Mouse (Mus musculus) heart, embryonic 14.5 days (tissue): ENCODE measurements around the gene Scn7a. TPM values are rescaled to one million over a fixed set of nuclear protein-coding genes. Genes with fewer than 3 reads are reported as not detected.

ENCODE experiments used
- ATAC-seq: fragments of 200-750 bp; cut with Nextera tagmentation; 2 replicates; pipeline ENCODE4 v1.8.0; 2017; ENCODE audit warnings: low read depth, moderate TSS enrichment; ENCODE audit not compliant: insufficient number of reproducible peaks, insufficient read depth, low FRiP score
- H3K27ac ChIP-seq, 2 experiments: fragments of 200-500 bp in 1 of 2; fragments of 300-500 bp in 1 of 2; sonication (generic) in 1 of 2; replicated peaks in 1 of 2; 2 replicates each; pipeline ENCODE4 v1.5.1; 2012 to 2014; ENCODE audit warnings: low read depth in 2 of 2, low read length in 2 of 2, control low read depth in 1 of 2, mild to moderate bottlenecking in 1 of 2, mixed read lengths in 1 of 2; ENCODE audit not compliant: control insufficient read depth in 1 of 2, insufficient read depth in 1 of 2
- H3K27me3 ChIP-seq: fragments of 300-500 bp; sonication (generic); 2 replicates; pipeline ENCODE4 v1.6.1; 2014; ENCODE audit warnings: mild to moderate bottlenecking, low read length, control low read depth; ENCODE audit not compliant: control insufficient read depth, insufficient read depth
- H3K36me3 ChIP-seq: fragments of 300-500 bp; sonication (generic); 2 replicates; pipeline ENCODE4 v1.6.1; 2014; ENCODE audit warnings: mild to moderate bottlenecking, control low read depth, low read length, mixed read lengths; ENCODE audit not compliant: control insufficient read depth, insufficient read depth
- H3K4me1 ChIP-seq, 2 experiments: fragments of 200-500 bp in 1 of 2; fragments of 300-500 bp in 1 of 2; sonication (generic) in 1 of 2; 2 replicates each; pipeline ENCODE4 v1.6.1; 2012 to 2014; ENCODE audit warnings: low read length in 2 of 2, control low read depth in 1 of 2, mixed read lengths in 1 of 2; ENCODE audit not compliant: control insufficient read depth in 2 of 2, insufficient read depth in 2 of 2
- H3K4me2 ChIP-seq: fragments of 300-500 bp; sonication (generic); 2 replicates; pipeline ENCODE4 v1.6.1; 2014; ENCODE audit warnings: mild to moderate bottlenecking, low read length
- H3K4me3 ChIP-seq, 2 experiments: fragments of 200-500 bp in 1 of 2; fragments of 300-500 bp in 1 of 2; sonication (generic) in 1 of 2; 2 replicates each; pipeline ENCODE4 v1.5.1; 2012 to 2014; ENCODE audit warnings: low read length in 2 of 2, mild to moderate bottlenecking in 2 of 2, control low read depth in 1 of 2, low read depth in 1 of 2, moderate library complexity in 1 of 2; ENCODE audit not compliant: control insufficient read depth in 1 of 2, insufficient read depth in 1 of 2
- H3K9ac ChIP-seq: fragments of 300-500 bp; sonication (generic); 2 replicates; pipeline ENCODE4 v1.6.1; 2014; ENCODE audit warnings: mild to moderate bottlenecking, low read length
- H3K9me3 ChIP-seq: fragments of 300-500 bp; sonication (generic); 2 replicates; pipeline ENCODE4 v1.6.1; 2016; ENCODE audit warnings: low read length, control low read depth; ENCODE audit not compliant: control insufficient read depth
- WGBS: fragments of 180-500 bp; shearing (Covaris S2); extraction: QIAGEN DNeasy Blood & Tissue Kit; methylation state at CpG from one replicate; pipeline ENCODE4 v1.1.7; 2014; 5-methylcytosine and 5-hydroxymethylcytosine counted together
- polyA plus RNA-seq: library from polyadenylated mRNA; unstranded; fragments of >200 nt; fragmentation: Nextera tagmentation; extraction: Ambion mirVana; gene quantifications from 2 replicates; pipeline ENCODE4 v1.2.1, GENCODE M21; 2014

Gene Scn7a
- polyA plus RNA-seq, 1 experiment from 2014 or later: 2.0 TPM

DNA sequence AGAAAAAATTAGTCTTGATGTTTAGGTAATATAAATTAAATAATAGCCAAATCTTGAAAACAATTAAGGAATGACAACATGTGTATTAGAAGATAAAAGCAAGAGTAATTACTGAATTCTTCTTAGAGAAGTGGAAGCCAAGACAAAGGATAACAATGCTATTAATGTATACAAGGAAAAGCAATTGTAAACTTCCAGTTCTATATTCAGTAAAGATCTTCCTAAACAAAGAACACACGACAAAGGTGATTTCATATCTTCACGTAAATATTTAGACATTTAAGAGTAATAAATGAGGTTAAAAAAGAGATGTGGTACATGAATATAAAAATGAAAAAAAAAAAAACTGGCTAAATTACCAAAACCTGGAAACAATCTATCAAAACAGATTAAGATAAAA, 16.7 kb downstream of the Scn7a start:
- no peaks in the 10 kb centered on the region for H3K9me3 ChIP-seq
- ATAC-seq: no peak
- H3K27me3 ChIP-seq: no peaks in the 10 kb centered on the region
- 85% methylated on average over 2 of the region's 2 CpGs for WGBS
- H3K9ac ChIP-seq: no peak overlapping the region
- no peak overlapping the region for H3K4me3 ChIP-seq
- no peaks in the 10 kb centered on the region for H3K36me3 ChIP-seq
- 0 out of 4 replicates have a peak, but pooled peaks cover 0 to 3% of the 10 kb centered on the region in 2 experiments for H3K4me1 ChIP-seq
- H3K4me2 ChIP-seq: no peak overlapping the region
- no peak overlapping the region for H3K27ac ChIP-seq

DNA sequence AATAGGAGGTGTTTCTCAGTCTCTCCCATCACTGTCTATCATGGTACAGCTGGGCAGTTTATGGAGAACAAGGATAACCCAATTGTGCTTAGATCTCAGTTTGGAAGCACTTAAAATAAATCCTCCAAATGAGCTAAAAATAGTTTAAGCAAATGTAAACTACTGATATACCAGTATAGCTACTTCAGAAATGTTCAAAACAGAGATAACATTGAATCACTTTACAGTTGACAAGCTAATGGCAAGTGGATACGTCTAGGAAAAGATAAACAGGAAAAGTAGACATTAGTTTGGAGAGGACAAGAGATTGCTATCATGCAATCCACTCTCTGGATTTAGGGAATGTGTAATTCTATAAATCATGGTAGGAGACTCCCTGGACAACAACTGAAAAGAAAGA, 19.5 kb downstream of the Scn7a start:
- WGBS: 2% methylated on average over 1 of the region's 1 CpGs
- H3K27me3 ChIP-seq: no peaks in the 10 kb centered on the region
- no peak for ATAC-seq
- H3K4me1 ChIP-seq: 0 out of 4 replicates have a peak, but pooled peaks cover 0 to 3% of the 10 kb centered on the region in 2 experiments
- no peaks in the 10 kb centered on the region for H3K9me3 ChIP-seq
- no peak overlapping the region for H3K9ac ChIP-seq
- no peak overlapping the region for H3K4me3 ChIP-seq
- no peak overlapping the region for H3K27ac ChIP-seq
- H3K36me3 ChIP-seq: no peaks in the 10 kb centered on the region
- no peak overlapping the region for H3K4me2 ChIP-seq

DNA sequence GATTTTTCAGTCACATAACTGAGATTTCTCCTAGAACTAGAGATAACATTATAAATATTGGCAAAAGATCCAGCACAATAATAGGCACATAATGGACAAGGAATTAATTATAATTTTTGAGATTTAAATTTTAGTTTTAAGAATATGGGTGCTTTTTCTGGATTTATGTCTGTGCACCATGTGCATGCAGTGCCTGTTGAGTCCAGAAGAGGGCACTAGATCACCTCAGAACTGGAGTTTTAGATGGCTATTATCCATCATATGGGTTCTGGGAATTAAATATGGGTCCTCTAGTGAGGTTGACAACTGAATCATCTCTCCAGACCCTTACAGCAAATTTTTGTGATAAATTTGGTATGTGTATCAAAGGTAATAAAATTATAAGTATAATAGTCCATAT, 21.8 kb downstream of the Scn7a start:
- H3K4me1 ChIP-seq: 0 out of 4 replicates have a peak, but pooled peaks cover 0 to 3% of the 10 kb centered on the region in 2 experiments
- no peak overlapping the region for H3K27ac ChIP-seq
- no peak overlapping the region for H3K9ac ChIP-seq
- no peaks in the 10 kb centered on the region for H3K9me3 ChIP-seq
- H3K27me3 ChIP-seq: no peaks in the 10 kb centered on the region
- no peaks in the 10 kb centered on the region for H3K36me3 ChIP-seq
- H3K4me2 ChIP-seq: no peak overlapping the region
- no peak for ATAC-seq
- no peak overlapping the region for H3K4me3 ChIP-seq

DNA sequence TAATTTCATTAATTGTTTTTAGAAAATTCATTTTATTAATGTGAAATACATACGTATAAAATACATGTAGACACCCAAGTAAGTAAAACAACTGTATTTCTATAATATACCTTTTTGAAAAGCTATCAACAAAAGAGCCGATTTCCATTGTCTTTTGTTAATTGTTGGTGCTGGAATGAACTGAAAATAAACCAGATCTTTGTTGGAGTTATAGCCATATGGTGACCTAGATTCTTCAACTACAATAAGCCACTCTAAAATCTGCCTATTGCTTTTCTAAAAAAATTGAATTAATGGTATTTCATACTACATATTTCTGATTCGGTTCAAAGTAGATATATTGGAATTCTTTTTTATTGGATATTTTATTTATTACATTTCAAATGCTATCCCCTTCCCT, 56.7 kb downstream of the Scn7a start:
- H3K4me3 ChIP-seq: no peak overlapping the region
- no peak for ATAC-seq
- 84% methylated on average over 3 of the region's 3 CpGs for WGBS
- no peaks in the 10 kb centered on the region for H3K27me3 ChIP-seq
- H3K27ac ChIP-seq: no peak overlapping the region
- no peaks in the 10 kb centered on the region for H3K36me3 ChIP-seq
- no peaks in the 10 kb centered on the region for H3K4me1 ChIP-seq
- H3K9ac ChIP-seq: no peak overlapping the region
- no peaks in the 10 kb centered on the region for H3K9me3 ChIP-seq
- H3K4me2 ChIP-seq: no peak overlapping the region

DNA sequence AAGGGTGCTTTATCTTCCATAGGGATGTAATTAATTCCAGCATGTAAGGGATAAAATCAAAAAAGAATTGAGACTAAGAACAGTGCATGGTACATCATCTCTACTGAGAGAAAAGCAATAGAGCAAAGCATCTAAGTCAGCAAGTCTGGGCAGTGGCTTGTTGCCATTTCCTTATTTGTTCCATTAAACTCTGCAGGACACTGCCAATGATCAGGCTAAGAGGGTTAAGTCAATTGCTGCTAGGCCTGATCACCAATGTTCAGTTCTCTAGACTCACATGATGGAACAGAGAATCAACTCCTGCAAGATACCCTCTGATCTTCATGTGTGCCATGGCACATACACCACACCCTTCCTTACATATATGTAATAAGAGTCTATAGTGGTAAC, 57.1 kb downstream of the Scn7a start:
- ATAC-seq: no peak
- H3K4me2 ChIP-seq: no peak overlapping the region
- no peaks in the 10 kb centered on the region for H3K4me1 ChIP-seq
- no peak overlapping the region for H3K9ac ChIP-seq
- no peak overlapping the region for H3K4me3 ChIP-seq
- no peaks in the 10 kb centered on the region for H3K36me3 ChIP-seq
- no peaks in the 10 kb centered on the region for H3K27me3 ChIP-seq
- H3K9me3 ChIP-seq: no peaks in the 10 kb centered on the region
- no peak overlapping the region for H3K27ac ChIP-seq

DNA sequence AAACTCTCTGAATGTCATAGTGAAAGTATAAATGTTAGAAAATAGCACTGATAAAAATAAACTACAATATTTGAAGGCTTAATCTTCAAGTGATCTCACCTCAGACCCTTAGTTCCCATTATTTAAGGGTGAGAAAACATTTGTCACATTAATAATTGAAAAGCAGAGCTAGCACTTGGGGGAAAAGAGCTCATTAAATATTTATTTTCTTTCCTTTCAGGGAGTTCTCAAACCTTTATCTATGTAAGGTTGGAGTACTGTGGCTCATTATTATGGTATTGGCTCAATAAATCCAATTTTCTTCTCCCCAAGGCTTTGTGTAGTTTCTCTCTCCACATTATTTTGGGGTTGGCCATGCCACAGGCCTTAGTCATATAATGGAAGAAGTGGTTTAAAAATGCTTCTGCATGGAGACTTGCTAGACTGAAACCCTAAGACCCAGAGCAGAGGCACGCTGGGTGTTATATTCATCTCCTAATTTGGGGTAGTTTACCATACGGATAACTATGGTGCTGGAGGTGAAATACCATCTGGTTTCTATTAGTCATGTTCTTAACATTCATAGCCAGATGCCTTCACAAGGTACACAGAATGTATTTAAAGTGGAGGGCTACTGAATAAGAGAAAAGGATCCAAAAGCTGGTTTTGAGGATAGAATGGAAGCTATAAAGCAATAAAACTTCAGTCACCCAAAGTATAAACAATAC, 57.7 kb downstream of the Scn7a start:
- Histone ChIP-seq H3K9me3 (no peaks in the 10 kb centered on the region), H3K27ac (no peak overlapping the region), H3K9ac (no peak overlapping the region), H3K36me3 (no peaks in the 10 kb centered on the region), H3K4me2 (no peak overlapping the region), H3K4me1 (no peaks in the 10 kb centered on the region), H3K27me3 (no peaks in the 10 kb centered on the region), H3K4me3 (no peak overlapping the region)
- 70% methylated on average over 2 of the region's 2 CpGs for WGBS
- no peak for ATAC-seq

DNA sequence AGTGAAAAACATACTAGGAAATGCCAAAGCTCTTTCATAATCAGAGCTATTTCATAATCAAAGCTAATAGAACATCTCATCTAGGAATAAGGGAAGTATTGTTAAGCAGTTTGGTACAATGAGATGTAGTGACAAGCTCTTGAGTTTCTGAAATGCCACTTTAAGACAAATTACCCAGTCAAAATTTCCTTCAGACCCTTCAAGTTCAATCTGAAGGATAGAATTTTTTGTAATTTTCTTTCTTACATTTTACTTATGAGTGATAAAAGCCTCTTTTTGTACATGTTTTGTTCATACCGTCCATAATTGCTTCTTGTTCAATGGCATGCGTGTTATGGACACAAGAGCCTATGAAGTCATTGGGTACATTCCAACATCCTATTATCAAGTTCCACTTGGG, 72.6 kb downstream of the Scn7a start:
- Histone ChIP-seq H3K27ac (no peak overlapping the region), H3K4me1 (no peaks in the 10 kb centered on the region), H3K9ac (no peak overlapping the region), H3K4me3 (no peak overlapping the region), H3K9me3 (no peaks in the 10 kb centered on the region), H3K27me3 (no peaks in the 10 kb centered on the region), H3K36me3 (no peaks in the 10 kb centered on the region), H3K4me2 (no peak overlapping the region)
- 51% methylated on average over 2 of the region's 2 CpGs for WGBS
- ATAC-seq: no peak

DNA sequence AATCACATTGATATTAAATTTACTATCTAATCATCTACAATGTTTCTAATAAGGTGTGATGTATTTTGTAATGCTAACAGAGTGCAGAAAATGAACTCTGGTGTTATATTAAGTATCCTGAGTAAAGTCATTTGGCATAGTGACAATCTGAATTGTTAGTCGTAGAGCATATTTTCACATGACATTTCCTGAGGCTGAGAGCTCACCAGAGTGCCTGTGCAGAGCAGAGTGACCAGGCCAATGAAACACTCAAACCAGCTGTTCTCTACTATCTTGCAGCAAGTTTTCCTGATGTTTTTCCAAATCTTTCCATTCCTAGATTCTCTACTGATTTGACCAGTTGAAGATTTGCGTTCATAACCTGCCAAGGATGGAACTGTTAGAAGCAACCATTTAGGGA, 92.4 kb downstream of the Scn7a start:
- H3K9ac ChIP-seq: no peak overlapping the region
- H3K9me3 ChIP-seq: no peaks in the 10 kb centered on the region
- 53% methylated on average over 2 of the region's 2 CpGs for WGBS
- H3K27me3 ChIP-seq: no peaks in the 10 kb centered on the region
- H3K4me2 ChIP-seq: no peak overlapping the region
- H3K27ac ChIP-seq: no peak overlapping the region
- H3K4me3 ChIP-seq: no peak overlapping the region
- H3K4me1 ChIP-seq: peaks cover 0 to 3% of the 10 kb centered on the region in 2 experiments; a peak in 1 of 4 replicates
- no peaks in the 10 kb centered on the region for H3K36me3 ChIP-seq
- ATAC-seq: no peak
